Mouse (Mus musculus) WW6 (cell line): ENCODE results near the gene Mast4.

Experiments
- DNase-seq: peaks from one replicate; pipeline ENCODE4 v3.0.0-alpha.2; 2013; ENCODE audit warnings: low read depth, low spot score

Gene Mast4

DNA sequence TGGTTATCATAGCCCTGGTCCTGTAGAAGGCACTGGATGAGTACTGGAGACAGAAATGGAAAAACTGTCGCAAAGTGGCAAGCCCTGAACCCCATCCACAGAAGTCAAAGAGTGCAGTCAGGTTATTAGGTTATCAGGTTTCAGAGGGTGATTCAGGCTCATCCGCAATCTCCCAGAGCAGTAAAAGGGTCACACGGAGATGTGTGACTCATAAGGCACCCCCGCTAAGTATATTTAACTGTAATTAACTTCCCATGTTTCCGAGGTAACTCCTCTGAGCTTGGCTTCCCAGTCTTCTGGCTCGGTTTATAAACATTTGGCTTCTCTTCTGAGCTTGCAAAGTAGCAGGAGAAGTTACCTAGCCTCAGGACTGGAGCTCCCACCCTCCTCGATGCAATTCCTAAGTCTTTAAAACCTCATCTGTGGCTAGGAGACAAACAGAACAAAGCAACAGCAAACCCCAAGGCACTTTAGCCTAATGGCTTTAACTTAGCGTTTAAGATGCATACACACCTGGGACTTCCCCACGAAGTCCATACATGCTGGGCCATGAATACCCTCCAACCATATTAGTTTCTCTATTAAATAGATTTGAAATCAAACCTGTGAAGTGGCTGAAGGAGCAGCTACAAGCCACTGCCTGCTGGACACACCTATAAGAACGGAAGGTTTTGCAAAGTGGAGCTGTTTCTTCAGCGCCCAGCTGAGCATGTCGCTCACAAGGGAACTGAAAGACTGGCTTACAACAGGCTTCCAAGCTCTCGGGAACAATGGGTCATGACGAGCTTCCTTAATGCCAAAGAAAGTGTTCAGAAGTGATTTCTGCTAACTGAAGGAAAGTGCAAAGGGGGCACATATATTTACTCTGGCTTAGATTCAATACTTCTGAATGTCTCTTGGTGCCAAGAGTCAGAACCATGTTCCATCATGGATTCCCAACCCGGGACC is 439.7 kb downstream of the Mast4 start:
- no peak for DNase-seq

DNA sequence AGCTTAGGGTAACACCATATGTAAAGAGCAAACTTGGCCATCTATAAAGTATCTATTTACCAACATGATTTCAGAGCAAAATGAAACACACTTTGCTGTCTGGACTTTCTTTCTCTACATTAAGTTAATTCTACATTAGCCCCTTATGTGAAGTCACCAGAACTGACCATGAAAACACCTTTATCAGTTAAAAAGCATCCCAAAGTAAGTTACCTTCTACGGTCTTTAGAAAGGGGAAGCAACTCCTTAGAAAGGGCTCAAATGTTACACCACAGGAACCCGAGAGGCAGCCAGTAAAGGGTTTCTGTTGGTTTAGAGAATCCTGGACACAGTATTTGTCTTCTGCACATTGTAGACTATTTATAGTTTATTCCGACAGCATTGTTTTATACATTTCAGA is 441.5 kb downstream of the Mast4 start:
- no peak for DNase-seq

DNA sequence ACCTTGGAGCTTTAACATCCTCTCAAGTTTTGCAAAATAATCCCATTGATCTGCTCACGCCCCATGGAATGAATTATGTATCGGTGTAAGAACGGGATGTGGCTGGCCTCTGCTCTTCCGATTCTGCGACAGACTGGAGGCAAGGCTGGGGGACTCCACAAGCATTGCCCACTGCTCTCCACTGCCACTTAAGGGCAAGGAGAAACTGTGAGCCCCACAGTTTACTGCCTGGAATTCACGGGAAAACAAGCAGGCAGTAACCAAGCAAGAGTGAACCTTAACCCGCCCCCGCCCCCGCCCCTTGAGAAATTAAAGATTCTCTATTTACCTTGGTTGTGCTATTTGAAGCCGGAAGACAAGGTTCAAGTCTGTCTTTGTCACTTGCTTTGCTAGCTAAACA is 444.3 kb downstream of the Mast4 start:
- no peak for DNase-seq

DNA sequence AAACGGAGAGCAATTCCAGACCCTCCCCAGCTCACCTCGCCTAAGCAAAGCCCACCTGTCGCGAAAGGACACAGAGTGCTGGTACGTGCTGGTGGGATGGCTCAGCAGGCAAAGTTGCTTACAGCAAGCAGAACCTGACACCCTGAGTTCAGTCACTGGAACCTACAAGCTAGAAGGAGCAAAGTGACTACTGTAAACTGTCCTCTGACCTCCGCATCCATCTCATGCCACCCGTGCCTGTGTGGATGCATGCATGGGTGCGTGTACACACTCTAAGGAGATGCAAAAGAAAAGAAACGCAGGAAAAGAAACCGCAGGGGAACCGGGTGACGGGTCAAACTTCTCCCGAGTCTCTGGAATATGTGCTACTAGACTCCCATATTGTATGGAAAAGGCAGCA is 444.8 kb downstream of the Mast4 start:
- DNase-seq: no peak

DNA sequence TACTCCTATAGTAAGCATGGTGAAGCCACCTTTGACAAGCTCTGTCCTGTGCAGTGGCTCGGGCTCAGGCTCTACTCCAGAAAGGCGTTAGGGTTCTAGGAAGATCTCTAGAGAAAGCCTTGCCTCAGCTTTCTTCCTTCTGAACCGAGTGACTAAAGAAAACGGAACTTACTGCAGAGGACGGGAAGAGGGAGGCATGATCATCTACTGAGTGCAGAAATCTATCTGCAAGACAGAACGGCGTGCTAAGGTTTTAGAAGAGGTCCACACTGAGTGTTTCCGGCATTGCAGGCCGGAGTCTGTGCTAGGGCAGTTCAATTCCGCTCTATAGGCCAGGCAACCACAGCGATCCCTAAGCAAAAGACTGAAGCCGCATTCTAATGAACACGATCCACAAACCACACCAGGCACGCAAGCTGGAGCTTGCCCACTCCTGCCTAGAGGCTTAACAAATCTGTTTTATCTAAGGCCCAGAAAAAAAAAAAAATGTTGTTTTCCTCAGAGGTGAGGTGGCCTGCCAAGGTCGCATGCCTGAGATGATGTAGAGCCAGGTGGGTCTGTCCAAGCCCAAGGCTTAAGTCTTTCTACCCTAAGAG is 445.3 kb downstream of the Mast4 start:
- DNase-seq: no peak

DNA sequence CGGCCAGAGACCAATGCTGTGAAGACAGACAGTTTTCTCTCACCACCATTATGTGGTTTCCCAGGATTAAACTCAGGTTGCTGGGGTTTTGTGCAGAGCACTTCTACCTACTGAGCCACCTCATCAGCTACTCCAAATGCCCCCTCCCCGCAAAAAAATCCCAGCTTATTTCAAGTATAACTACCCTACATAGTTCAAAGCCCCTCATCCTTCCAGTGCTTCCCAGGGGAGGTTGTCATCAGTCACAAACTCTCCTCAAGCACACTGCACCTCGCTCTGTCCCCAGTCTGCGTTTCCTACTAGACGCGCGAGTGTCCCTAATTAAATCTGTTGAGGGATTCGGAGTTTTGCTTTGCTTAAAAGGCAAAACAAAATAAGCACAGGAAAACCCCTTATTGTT is 446.1 kb downstream of the Mast4 start:
- no peak for DNase-seq

DNA sequence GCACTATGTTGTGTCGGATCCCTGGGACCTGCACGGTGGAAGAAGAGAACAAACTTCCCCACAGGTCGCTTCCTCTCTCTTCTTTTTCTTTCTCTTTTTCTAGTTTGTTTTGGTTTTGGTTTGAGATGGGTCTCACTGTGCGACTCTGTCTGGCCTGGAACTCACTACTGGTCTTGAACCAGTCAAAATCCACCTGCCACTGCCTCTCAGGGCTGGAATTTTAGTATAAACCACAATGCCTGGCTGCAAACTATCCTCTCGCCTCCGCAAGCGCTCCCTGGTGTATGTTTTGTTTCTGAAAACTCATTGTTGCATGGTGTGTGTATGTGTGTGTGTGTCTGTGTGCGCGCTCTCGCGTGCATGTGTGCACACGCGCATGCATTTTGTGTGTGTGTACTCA is 446.8 kb downstream of the Mast4 start:
- DNase-seq: no peak

DNA sequence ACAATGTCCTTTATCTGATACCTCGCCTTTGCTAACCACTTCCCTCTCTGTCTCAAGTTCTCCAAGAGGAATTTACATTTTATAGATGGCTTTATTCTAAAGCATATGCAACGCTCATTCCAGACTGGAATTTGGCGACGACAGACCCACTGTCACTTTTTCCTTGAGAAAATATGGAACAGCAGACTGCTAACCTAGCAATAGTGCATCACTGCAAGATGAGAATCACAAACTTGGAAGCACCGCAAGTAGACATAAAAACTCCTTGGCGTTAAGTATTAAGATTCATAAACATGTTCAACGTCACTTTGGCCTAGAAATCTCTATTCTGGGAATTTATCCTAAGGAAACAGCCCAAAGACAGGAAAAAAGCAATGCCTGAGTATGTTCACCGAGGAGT is 447.5 kb downstream of the Mast4 start:
- DNase-seq: no peak

DNA sequence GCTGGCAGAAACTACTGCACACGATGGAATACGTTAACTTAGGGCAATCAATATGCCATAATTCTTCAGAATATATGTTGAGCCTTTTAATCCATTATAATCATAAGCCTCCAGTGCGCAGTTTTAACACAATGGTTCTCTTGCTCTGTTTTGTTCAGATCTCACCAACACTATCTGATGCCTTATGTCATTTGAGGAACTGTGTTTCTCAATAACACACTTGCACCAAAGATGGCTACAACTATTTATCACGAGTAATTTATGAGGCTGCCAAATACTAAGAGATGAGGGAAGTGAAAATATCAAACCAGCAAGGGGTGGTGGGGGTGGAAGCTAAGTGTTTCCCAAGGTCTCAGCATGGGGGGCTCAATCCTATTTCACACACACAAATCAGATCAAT is 448.1 kb downstream of the Mast4 start:
- DNase-seq: no peak

DNA sequence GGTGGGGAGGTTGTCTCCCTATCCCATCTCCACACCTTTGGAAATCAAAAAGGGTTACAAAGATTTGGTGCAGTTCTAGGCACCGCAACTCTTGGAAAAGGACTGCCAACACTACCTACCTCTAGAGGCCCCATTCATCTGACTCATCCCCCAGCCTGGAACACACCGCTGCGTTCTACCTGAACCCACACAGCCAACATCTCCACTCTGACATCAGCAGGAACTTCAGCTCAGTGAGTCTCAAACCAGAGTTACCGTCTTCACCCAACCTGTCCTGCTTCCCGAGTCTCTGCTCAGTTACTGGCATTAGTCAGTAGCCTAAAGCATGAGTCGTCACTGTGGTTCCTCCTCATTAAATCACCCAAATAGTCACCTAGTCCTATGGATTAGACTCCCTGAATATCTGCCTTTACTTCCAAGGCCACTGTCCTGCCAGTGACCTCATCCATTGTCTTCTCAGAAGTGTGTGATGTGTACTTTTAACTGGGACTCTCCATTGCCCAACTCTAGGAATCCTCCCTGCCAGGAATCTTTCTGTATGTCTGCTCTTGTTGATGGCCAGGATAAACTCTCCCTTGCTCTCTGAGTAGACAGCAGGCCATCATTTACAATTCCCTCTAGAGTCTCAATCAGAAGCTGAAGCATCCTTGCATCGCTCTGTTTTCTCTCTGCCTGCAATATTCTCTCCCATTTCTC is 453.8 kb downstream of the Mast4 start:
- no peak for DNase-seq

DNA sequence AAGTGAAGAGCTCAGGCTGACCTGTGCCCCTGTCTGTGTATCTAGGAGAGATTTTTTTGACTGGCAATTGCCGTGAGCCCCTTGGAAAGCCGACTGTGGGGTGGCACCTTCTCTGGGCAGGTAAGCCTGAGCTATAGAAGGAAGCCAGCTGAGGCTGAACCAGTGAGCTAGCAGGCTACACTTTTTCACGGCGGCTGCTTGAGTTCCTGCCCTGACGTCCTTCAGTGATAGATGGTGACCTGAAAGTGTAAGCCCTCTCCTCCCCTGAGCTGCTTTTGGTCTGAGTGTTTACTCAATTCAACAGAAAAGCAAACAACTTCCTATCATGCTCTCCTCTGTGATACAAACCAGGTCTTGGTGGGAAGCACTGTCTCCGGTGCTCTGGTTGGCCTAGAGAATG is 455.7 kb downstream of the Mast4 start:
- no peak for DNase-seq

DNA sequence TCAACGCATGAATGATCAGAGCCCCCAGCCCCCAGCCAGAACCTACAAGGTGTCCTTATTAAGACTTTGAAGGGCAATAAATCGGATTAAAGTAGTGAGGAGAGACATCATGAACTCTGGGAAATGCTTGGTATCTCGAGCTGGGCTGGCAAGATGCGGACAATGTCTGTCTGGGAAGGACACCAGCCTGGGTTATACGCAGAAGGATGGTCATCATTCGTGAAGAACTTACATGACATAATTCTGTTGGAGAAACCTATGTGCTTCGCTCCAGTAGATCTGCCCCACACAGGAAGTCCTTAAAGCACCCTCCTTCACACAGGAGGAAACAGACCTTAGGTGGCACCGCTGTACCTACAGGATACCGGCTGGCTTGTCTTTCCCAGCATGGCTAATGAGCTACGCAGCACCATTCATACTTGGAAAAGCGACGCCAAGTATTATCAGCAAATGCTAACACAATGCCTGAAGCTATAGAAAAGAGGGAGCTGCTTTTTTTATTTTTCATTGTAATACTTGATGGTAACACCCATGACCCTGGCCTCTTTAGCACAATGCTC is 456.5 kb downstream of the Mast4 start:
- no peak for DNase-seq

DNA sequence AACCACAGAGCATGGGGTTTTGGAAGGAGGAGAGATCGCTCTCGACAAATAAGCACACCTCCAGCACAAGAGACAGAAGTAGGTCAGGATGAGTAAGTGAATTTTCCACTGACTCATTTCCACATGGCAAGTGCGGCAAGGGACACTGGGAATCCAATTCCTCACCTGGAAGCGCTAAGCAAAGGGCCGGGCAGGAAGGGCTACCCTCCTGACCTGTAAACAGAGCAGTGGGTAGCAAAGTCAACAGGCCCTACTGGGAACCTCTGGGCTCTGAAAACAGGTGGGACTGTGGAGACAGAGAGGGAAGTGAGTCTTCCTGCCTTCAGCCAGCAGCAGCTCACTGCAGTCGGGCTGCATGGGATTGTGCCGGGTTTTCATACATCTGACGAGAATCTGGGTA is 457.1 kb downstream of the Mast4 start:
- DNase-seq: no peak

DNA sequence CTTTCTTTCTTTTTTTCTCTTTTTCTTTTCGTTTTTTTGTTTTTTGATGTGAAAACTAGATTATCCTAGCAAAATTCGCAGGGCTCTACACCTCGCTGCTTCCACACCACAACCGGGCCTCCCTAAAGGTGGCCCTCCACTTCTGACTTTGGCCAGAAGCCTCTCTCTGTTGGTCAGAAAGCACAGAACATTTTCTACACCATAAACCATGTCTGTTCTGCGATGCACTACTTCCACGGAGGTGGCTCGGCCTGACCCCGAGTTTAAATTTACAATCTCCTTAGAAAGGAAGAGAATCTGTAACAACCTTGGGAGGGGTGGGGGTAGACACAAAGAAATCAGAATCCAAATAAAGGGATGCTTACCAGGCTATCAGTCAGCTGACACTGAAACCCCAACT is 458.8 kb downstream of the Mast4 start:
- DNase-seq: no peak

DNA sequence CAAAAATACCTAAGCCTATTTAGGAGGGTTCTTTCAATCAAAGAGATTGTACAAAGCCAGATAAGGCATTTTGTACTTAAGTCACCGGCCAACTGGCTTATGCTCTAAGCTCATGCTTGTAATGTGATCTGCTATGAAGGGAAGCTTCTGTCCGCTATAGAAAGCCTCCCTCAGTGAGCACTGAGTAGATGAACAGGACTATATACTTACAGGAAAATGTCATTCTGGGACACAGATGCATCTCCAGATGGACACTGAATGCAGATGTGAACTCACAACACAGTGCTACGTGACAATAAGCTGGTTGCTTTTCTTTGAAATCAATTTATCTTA is 459.2 kb downstream of the Mast4 start:
- DNase-seq: no peak

DNA sequence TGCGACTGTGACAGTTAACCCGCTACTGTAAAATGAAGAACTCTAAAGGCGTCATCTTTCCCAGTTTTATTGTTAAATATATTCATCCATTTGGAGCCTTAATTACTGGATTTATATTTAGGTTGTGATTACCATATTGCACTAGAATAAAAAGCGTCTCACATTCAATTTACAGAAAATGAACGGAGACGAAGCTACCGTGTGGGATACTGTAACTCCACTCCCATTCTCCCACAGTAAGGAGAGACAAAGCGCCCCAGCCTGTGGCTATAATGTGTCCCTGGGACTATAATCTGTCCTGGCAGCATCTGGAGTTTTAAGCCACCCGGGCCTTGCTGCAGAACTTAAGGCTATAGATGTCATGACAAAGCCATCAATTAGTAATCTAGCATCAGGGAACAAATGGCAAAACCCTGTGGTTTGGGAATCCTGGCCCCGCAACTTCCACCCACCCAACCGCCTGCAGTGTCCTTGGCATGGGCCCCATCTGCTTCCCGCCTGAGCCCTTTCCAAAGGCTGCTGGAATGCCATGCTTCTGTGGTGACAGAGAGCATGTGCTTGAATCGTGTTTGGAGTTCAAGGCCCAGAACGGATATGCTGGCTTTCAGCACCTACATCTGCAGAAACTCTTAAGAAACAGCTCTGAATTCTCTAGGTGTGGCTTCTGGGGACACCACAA is 459.7 kb downstream of the Mast4 start:
- DNase-seq: no peak

DNA sequence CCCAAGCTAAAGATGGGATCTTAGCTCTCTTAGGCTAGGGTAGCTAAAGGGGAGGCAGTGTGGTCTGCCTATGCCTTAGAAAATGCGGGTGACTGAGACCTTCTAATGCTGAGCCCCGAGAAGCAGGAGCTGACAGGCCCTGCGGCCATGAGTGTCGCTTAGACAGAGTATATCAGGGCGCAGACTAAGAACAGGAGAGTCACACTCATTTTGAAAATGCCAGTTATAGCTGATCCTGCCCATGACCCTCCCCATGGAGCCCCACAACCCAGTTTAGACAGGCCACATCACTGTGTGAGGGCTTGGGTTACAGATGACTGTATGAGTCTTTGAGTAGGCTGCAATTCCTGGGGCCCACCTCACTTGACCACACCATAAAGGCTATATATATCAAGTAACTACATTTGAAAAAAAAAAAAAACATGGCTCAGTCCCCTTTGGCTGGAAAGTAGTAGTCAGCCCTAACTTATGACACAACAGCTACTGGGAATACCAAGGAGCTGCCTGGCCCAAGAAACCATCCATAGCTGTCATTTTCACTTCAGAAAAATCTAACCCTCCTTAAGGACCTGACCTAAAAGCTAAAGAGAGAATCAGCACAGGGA is 460.8 kb downstream of the Mast4 start:
- DNase-seq: no peak

DNA sequence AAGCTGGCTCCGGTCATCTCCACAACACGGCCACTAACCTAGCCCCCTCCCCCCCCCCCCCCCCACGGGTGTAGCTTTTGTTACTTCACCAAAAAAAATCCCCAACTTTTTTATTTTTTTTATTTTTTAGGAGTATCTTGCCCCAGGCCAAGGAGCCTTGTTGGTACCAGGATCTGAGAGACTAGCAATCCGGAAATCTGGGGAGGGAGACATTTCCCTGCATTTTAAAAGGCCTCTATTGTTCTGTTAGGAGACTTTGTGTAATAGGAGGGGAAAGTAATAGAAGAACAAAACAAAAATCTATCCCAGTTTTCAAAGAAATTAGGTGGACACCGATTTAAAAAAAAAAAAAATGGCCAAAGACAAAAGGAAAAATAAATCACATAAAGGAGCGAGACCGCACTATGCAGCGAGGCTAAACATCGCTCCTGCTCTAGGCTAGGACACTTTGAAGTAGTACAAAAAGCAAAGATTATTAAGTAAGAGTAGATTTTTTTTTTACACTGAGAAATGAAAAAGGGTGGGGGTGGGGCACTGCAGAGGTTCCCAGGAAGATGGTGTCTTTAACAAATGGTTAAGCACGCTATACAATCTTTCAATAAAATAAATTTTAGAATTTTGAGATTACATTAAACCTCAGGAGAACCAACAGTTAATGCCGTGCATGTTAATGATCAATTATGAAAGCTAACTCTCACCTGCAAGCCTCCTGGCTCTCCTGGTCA is 462.8 kb downstream of the Mast4 start:
- DNase-seq: no peak

DNA sequence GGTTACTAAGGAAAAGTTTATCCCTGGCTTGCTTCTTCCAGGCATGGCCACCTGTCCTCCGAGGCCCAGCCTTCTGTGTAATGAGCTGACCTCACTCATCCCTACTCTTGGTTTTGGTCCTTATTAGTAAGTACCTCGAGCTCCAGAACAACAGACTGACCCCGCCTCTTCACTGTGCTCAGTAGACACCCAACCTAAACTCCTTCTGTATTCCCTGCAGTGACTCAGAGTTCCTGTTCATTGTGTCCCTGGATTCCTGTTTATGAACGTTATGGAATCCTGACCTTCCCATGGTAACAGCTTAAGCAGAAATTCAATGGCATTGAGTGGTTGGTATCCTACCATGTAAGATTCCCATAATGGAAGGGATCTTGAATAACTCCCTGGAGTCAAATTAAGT is 464.8 kb downstream of the Mast4 start:
- DNase-seq: no peak

DNA sequence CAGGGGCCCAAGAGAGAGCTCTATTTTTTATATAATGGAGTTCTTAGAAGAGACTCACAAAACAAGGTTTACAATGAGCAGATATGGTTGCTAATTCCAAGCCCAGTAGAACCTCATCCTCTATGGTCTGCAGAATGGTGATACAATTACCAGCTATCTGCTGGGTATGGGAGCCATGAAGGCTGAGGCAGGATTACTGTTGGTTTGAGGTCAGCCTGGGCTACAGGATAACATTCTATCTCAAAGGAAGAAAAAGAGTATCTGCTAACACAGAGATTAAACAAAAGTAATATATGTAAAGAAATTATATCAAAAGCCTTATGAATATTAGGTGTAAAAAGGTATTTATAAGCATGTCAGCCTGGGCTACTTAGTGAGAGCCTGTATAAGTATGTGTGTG is 467.5 kb downstream of the Mast4 start:
- no peak for DNase-seq
